Mouse (Mus musculus): ENCODE data around the gene Prkar1b. TPM values are rescaled to one million over a fixed set of nuclear protein-coding genes. Genes with fewer than 3 reads are reported as not detected.

The Prkar1b gene
- polyA plus RNA-seq, 1 experiment from 2014 or later: 196 TPM

- H3K9me3 ChIP-seq: no peaks in the 10 kb centered on the region
These were observed 107.5 kb downstream of the Prkar1b start for GRCm38 (mm10) chr5:139042299-139042698.

GRCm38 (mm10) chr5:139035171-139035570, 114.6 kb downstream of the Prkar1b start:
- no peak overlapping the region for H3K27ac ChIP-seq (replicated peaks)
- peaks cover 28% of the 10 kb centered on the region for H3K4me1 ChIP-seq (replicated peaks)
- peaks cover 18% of the 10 kb centered on the region; the same call in 1 of the 2 replicates for H3K36me3 ChIP-seq
- H3K4me2 ChIP-seq: no peak overlapping the region
- H3K9me3 ChIP-seq: no peaks in the 10 kb centered on the region
- no peak overlapping the region for H3K9ac ChIP-seq
- no peaks in the 10 kb centered on the region for H3K27me3 ChIP-seq
- WGBS: 74% methylated on average over 2 of the region's 2 CpGs
- no peak for ATAC-seq (ENCODE audit: low read depth)
- no peak overlapping the region for H3K4me3 ChIP-seq

More at GRCm38 (mm10) chr5:139042299-139042698, 107.5 kb downstream of the Prkar1b start:
- Histone ChIP-seq H3K9ac (no peak overlapping the region), H3K4me1 (replicated peaks) (peaks cover 4% of the 10 kb centered on the region), H3K27ac (replicated peaks) (no peak overlapping the region), H3K4me2 (no peak overlapping the region), H3K36me3 (peaks cover 28% of the 10 kb centered on the region; the same call in 1 of the 2 replicates), H3K27me3 (no peaks in the 10 kb centered on the region), H3K4me3 (no peak overlapping the region)
- WGBS: 83% methylated on average over 12 of the region's 12 CpGs
- no peak for ATAC-seq (ENCODE audit: low read depth)

- Histone ChIP-seq H3K9me3 (no peaks in the 10 kb centered on the region), H3K36me3 (peaks cover 18% of the 10 kb centered on the region; the same call in 1 of the 2 replicates), H3K4me2 (no peak overlapping the region), H3K9ac (no peak overlapping the region), H3K27ac (replicated peaks) (no peak overlapping the region), H3K27me3 (no peaks in the 10 kb centered on the region), H3K4me3 (no peak overlapping the region), H3K4me1 (replicated peaks) (peaks cover 28% of the 10 kb centered on the region)
- WGBS: 43% methylated on average over 6 of the region's 6 CpGs
- ATAC-seq (ENCODE audit: low read depth): no peak
These were observed 115.1 kb downstream of the Prkar1b start for GRCm38 (mm10) chr5:139034746-139035145.

GRCm38 (mm10) chr5:139033406-139034317, 116.1 kb downstream of the Prkar1b start:
- Histone ChIP-seq H3K4me2 (no peak overlapping the region), H3K27ac (replicated peaks) (peak overlapping the region; percentile 84), H3K4me3 (no peak overlapping the region), H3K9me3 (no peaks in the 10 kb centered on the region), H3K9ac (peak overlapping the region; percentile 41; the same call in 1 of the 2 replicates), H3K4me1 (replicated peaks) (peaks cover 28% of the 10 kb centered on the region), H3K36me3 (peaks cover 18% of the 10 kb centered on the region; the same call in 1 of the 2 replicates), H3K27me3 (no peaks in the 10 kb centered on the region)
- peak; percentile 40; the same call in 1 of the 2 replicates for ATAC-seq (ENCODE audit: low read depth)
- 40% methylated on average over 14 of the region's 14 CpGs for WGBS

GRCm38 (mm10) chr5:139027603-139028002, 122.2 kb downstream of the Prkar1b start:
- no peak overlapping the region for H3K9ac ChIP-seq
- H3K27me3 ChIP-seq: no peaks in the 10 kb centered on the region
- H3K4me1 ChIP-seq (replicated peaks): peaks cover 20% of the 10 kb centered on the region
- H3K4me2 ChIP-seq: no peak overlapping the region
- H3K4me3 ChIP-seq: no peak overlapping the region
- peak overlapping the region; percentile 70 for H3K27ac ChIP-seq (replicated peaks)
- ATAC-seq (ENCODE audit: low read depth): peak; percentile 71
- WGBS: 5% methylated on average over 15 of the region's 15 CpGs
- H3K36me3 ChIP-seq: no peaks in the 10 kb centered on the region; the same call in 1 of the 2 replicates
- no peaks in the 10 kb centered on the region for H3K9me3 ChIP-seq

- Histone ChIP-seq H3K9ac (no peak overlapping the region), H3K36me3 (peaks cover 7% of the 10 kb centered on the region)
- 83% methylated on average over 12 of the region's 12 CpGs for WGBS
These were observed 125.3 kb downstream of the Prkar1b start for GRCm38 (mm10) chr5:139024351-139025105.

GRCm38 (mm10) chr5:139020595-139020994, 129.2 kb downstream of the Prkar1b start:
- Histone ChIP-seq H3K4me1 (replicated peaks) (no peaks in the 10 kb centered on the region), H3K9ac (no peak overlapping the region), H3K36me3 (peaks cover 32% of the 10 kb centered on the region), H3K4me2 (no peak overlapping the region), H3K27me3 (no peaks in the 10 kb centered on the region), H3K4me3 (no peak overlapping the region), H3K27ac (replicated peaks) (no peak overlapping the region), H3K9me3 (no peaks in the 10 kb centered on the region)
- ATAC-seq (ENCODE audit: low read depth): no peak
- WGBS: 76% methylated on average over 6 of the region's 6 CpGs

More at GRCm38 (mm10) chr5:139024351-139025105, 125.3 kb downstream of the Prkar1b start:
- ATAC-seq (ENCODE audit: low read depth): no peak
- Histone ChIP-seq H3K27ac (replicated peaks) (no peak overlapping the region), H3K9me3 (no peaks in the 10 kb centered on the region), H3K4me3 (no peak overlapping the region), H3K4me1 (replicated peaks) (peaks cover 17% of the 10 kb centered on the region), H3K4me2 (no peak overlapping the region), H3K27me3 (no peaks in the 10 kb centered on the region)

GRCm38 (mm10) chr5:139017371-139018124, 132.3 kb downstream of the Prkar1b start:
- Histone ChIP-seq H3K9ac (no peak overlapping the region), H3K27me3 (no peaks in the 10 kb centered on the region), H3K4me3 (no peak overlapping the region), H3K4me2 (no peak overlapping the region), H3K4me1 (replicated peaks) (no peaks in the 10 kb centered on the region), H3K9me3 (no peaks in the 10 kb centered on the region), H3K27ac (replicated peaks) (no peak overlapping the region), H3K36me3 (peaks cover 32% of the 10 kb centered on the region)
- ATAC-seq (ENCODE audit: low read depth): no peak
- 83% methylated on average over 15 of the region's 15 CpGs for WGBS

- no peaks in the 10 kb centered on the region for H3K27me3 ChIP-seq
- H3K9ac ChIP-seq: no peak overlapping the region
- H3K4me2 ChIP-seq: no peak overlapping the region
- no peaks in the 10 kb centered on the region for H3K4me1 ChIP-seq (replicated peaks)
- peaks cover 31% of the 10 kb centered on the region for H3K36me3 ChIP-seq
- no peaks in the 10 kb centered on the region for H3K9me3 ChIP-seq
- WGBS: 77% methylated on average over 3 of the region's 3 CpGs
- peak; percentile 43; the same call in 1 of the 2 replicates for ATAC-seq (ENCODE audit: low read depth)
- no peak overlapping the region for H3K27ac ChIP-seq (replicated peaks)
- no peak overlapping the region for H3K4me3 ChIP-seq
These were observed 134.7 kb downstream of the Prkar1b start for GRCm38 (mm10) chr5:139015097-139015496.

- no peak for ATAC-seq (ENCODE audit: low read depth)
These were observed 139.2 kb downstream of the Prkar1b start for GRCm38 (mm10) chr5:139010649-139011048.

GRCm38 (mm10) chr5:139007141-139007775, 142.5 kb downstream of the Prkar1b start:
- Histone ChIP-seq H3K9ac (no peak overlapping the region), H3K27me3 (0 out of 2 replicates have a peak, but pooled peaks cover 9% of the 10 kb centered on the region), H3K9me3 (0 out of 2 replicates have a peak, but pooled peaks cover under 1% of the 10 kb centered on the region), H3K4me1 (replicated peaks) (no peaks in the 10 kb centered on the region), H3K4me3 (no peak overlapping the region), H3K27ac (replicated peaks) (no peak overlapping the region), H3K36me3 (no peaks in the 10 kb centered on the region), H3K4me2 (no peak overlapping the region)
- ATAC-seq (ENCODE audit: low read depth): no peak
- 55% methylated on average over 4 of the region's 4 CpGs for WGBS

More at GRCm38 (mm10) chr5:139010649-139011048, 139.2 kb downstream of the Prkar1b start:
- 66% methylated on average over 2 of the region's 2 CpGs for WGBS
- H3K27ac ChIP-seq (replicated peaks): no peak overlapping the region
- H3K27me3 ChIP-seq: 0 out of 2 replicates have a peak, but pooled peaks cover 6% of the 10 kb centered on the region
- no peaks in the 10 kb centered on the region for H3K36me3 ChIP-seq
- no peak overlapping the region for H3K4me3 ChIP-seq
- H3K4me2 ChIP-seq: no peak overlapping the region
- H3K4me1 ChIP-seq (replicated peaks): no peaks in the 10 kb centered on the region
- H3K9ac ChIP-seq: no peak overlapping the region
- H3K9me3 ChIP-seq: no peaks in the 10 kb centered on the region

All from neural tube, embryonic 13.5 days (tissue).